Mouse (Mus musculus): ENCODE results near the gene Ccnjl. TPM values are rescaled to one million over a fixed set of nuclear protein-coding genes. Genes with fewer than 3 reads are reported as not detected.

Ccnjl gene
- polyA plus RNA-seq, 1 experiment from 2014 or later: 6.5 TPM

GRCm38 (mm10) chr11:43545873-43546475 is 17.4 kb downstream of the Ccnjl start:
- H3K9ac ChIP-seq (replicated peaks; ENCODE audit: low read depth): no peak overlapping the region
- DNase-seq (ENCODE audit: low spot score) (no peak), ATAC-seq (no peak)
- H3K27me3 ChIP-seq (replicated peaks; ENCODE audit: insufficient read depth, low read length): no peaks in the 10 kb centered on the region
- H3K27ac ChIP-seq (ENCODE audit: low read length): no peak overlapping the region
- H3K4me1 ChIP-seq (ENCODE audit: insufficient read depth, low read depth, low read length): peaks cover 20% of the 10 kb centered on the region; the same call in 1 of the 2 replicates
- TF ChIP-seq EP300 (IDR thresholded peaks at IDR 0.05) (no peak), CTCF (IDR thresholded peaks at IDR 0.05) (no peak)
- H3K4me3 ChIP-seq (ENCODE audit: low read depth, low read length): no peak overlapping the region
- 45% methylated on average over 16 of the region's 16 CpGs for WGBS
- H3K9me3 ChIP-seq (ENCODE audit: low read length): no peaks in the 10 kb centered on the region
- H3K4me2 ChIP-seq (replicated peaks; ENCODE audit: low read depth, low read length): no peak overlapping the region
- no peaks in the 10 kb centered on the region for H3K36me3 ChIP-seq (ENCODE audit: insufficient read depth, low read length)

GRCm38 (mm10) chr11:43546678-43547077 is 18.1 kb downstream of the Ccnjl start:
- no peak overlapping the region for H3K9ac ChIP-seq (replicated peaks; ENCODE audit: low read depth)
- H3K27me3 ChIP-seq (replicated peaks; ENCODE audit: insufficient read depth, low read length): no peaks in the 10 kb centered on the region
- peaks cover 20% of the 10 kb centered on the region; the same call in 1 of the 2 replicates for H3K4me1 ChIP-seq (ENCODE audit: insufficient read depth, low read depth, low read length)
- no peak overlapping the region for H3K4me2 ChIP-seq (replicated peaks; ENCODE audit: low read depth, low read length)
- TF ChIP-seq EP300 (IDR thresholded peaks at IDR 0.05) (no peak), CTCF (IDR thresholded peaks at IDR 0.05) (no peak)
- 64% methylated on average over 4 of the region's 4 CpGs for WGBS
- no peak for DNase-seq (ENCODE audit: low spot score)
- no peak for ATAC-seq
- no peak overlapping the region for H3K4me3 ChIP-seq (ENCODE audit: low read depth, low read length)
- no peaks in the 10 kb centered on the region for H3K9me3 ChIP-seq (ENCODE audit: low read length)
- H3K36me3 ChIP-seq (ENCODE audit: insufficient read depth, low read length): no peaks in the 10 kb centered on the region
- H3K27ac ChIP-seq (ENCODE audit: low read length): no peak overlapping the region

- TF ChIP-seq CTCF (IDR thresholded peaks at IDR 0.05): no peak
- TF ChIP-seq EP300 (IDR thresholded peaks at IDR 0.05): no peak
- WGBS: 15% methylated on average over 7 of the region's 7 CpGs
- Histone ChIP-seq H3K36me3 (ENCODE audit: insufficient read depth, low read length) (no peaks in the 10 kb centered on the region), H3K9me3 (ENCODE audit: low read length) (no peaks in the 10 kb centered on the region), H3K27me3 (replicated peaks; ENCODE audit: insufficient read depth, low read length) (no peaks in the 10 kb centered on the region), H3K4me3 (ENCODE audit: low read depth, low read length) (no peak overlapping the region), H3K4me2 (replicated peaks; ENCODE audit: low read depth, low read length) (no peak overlapping the region), H3K27ac (ENCODE audit: low read length) (peak overlapping the region; percentile 76), H3K4me1 (ENCODE audit: insufficient read depth, low read depth, low read length) (peaks cover 20% of the 10 kb centered on the region; the same call in 1 of the 2 replicates), H3K9ac (replicated peaks; ENCODE audit: low read depth) (no peak overlapping the region)
- DNase-seq (ENCODE audit: low spot score) (peak; percentile 77), ATAC-seq (peak; percentile 71)
Observed at GRCm38 (mm10) chr11:43548148-43548547, 19.6 kb downstream of the Ccnjl start.

GRCm38 (mm10) chr11:43548657-43549435 is 20.3 kb downstream of the Ccnjl start:
- TF ChIP-seq CTCF (IDR thresholded peaks at IDR 0.05) (no peak), EP300 (IDR thresholded peaks at IDR 0.05) (peak; percentile 76)
- Histone ChIP-seq H3K9me3 (ENCODE audit: low read length) (no peaks in the 10 kb centered on the region), H3K27ac (ENCODE audit: low read length) (peak overlapping the region; percentile 76), H3K4me2 (replicated peaks; ENCODE audit: low read depth, low read length) (no peak overlapping the region), H3K4me1 (ENCODE audit: insufficient read depth, low read depth, low read length) (peaks cover 20% of the 10 kb centered on the region; the same call in 1 of the 2 replicates), H3K36me3 (ENCODE audit: insufficient read depth, low read length) (no peaks in the 10 kb centered on the region), H3K27me3 (replicated peaks; ENCODE audit: insufficient read depth, low read length) (no peaks in the 10 kb centered on the region), H3K4me3 (ENCODE audit: low read depth, low read length) (no peak overlapping the region), H3K9ac (replicated peaks; ENCODE audit: low read depth) (no peak overlapping the region)
- WGBS: 24% methylated on average over 12 of the region's 12 CpGs
- ATAC-seq (peak; percentile 83), DNase-seq (ENCODE audit: low spot score) (peak; percentile 87)

GRCm38 (mm10) chr11:43549701-43550100 is 21.1 kb downstream of the Ccnjl start:
- no peaks in the 10 kb centered on the region for H3K36me3 ChIP-seq (ENCODE audit: insufficient read depth, low read length)
- no peak overlapping the region for H3K4me3 ChIP-seq (ENCODE audit: low read depth, low read length)
- peaks cover 20% of the 10 kb centered on the region; the same call in 1 of the 2 replicates for H3K4me1 ChIP-seq (ENCODE audit: insufficient read depth, low read depth, low read length)
- TF ChIP-seq EP300 (IDR thresholded peaks at IDR 0.05): no peak
- no peak for TF ChIP-seq CTCF (IDR thresholded peaks at IDR 0.05)
- no peaks in the 10 kb centered on the region for H3K27me3 ChIP-seq (replicated peaks; ENCODE audit: insufficient read depth, low read length)
- H3K27ac ChIP-seq (ENCODE audit: low read length): peak overlapping the region; percentile 76
- 9% methylated on average over 11 of the region's 11 CpGs for WGBS
- ATAC-seq (peak; percentile 18; the same call in 1 of the 2 replicates), DNase-seq (ENCODE audit: low spot score) (peak; percentile 56)
- H3K9me3 ChIP-seq (ENCODE audit: low read length): no peaks in the 10 kb centered on the region
- H3K4me2 ChIP-seq (replicated peaks; ENCODE audit: low read depth, low read length): no peak overlapping the region
- H3K9ac ChIP-seq (replicated peaks; ENCODE audit: low read depth): no peak overlapping the region

- Histone ChIP-seq H3K27ac (ENCODE audit: low read length) (no peak overlapping the region), H3K27me3 (replicated peaks; ENCODE audit: insufficient read depth, low read length) (no peaks in the 10 kb centered on the region), H3K9ac (replicated peaks; ENCODE audit: low read depth) (no peak overlapping the region), H3K4me2 (replicated peaks; ENCODE audit: low read depth, low read length) (no peak overlapping the region), H3K4me1 (ENCODE audit: insufficient read depth, low read depth, low read length) (peaks cover 20% of the 10 kb centered on the region; the same call in 1 of the 2 replicates), H3K9me3 (ENCODE audit: low read length) (no peaks in the 10 kb centered on the region), H3K36me3 (ENCODE audit: insufficient read depth, low read length) (no peaks in the 10 kb centered on the region), H3K4me3 (ENCODE audit: low read depth, low read length) (no peak overlapping the region)
- TF ChIP-seq CTCF (IDR thresholded peaks at IDR 0.05) (no peak), EP300 (IDR thresholded peaks at IDR 0.05) (no peak)
- no peak for ATAC-seq
- DNase-seq (ENCODE audit: low spot score): no peak
- 86% methylated on average over 3 of the region's 3 CpGs for WGBS
Observed at GRCm38 (mm10) chr11:43551756-43552155, 23.2 kb downstream of the Ccnjl start.
